25 mouse cellular contexts compared by ENCODE assay signal in genomic region chr5:122677983-122678382, GRCm38 (mm10). TPM values are rescaled to one million over a fixed set of nuclear protein-coding genes. Genes with fewer than 3 reads are reported as not detected.
DNase-seq lines count a peak whose midpoint lies in the region; TF ChIP-seq lines count a peak whose summit lies in the region.
"Had no signal": no experiment of that assay in that cellular context is flagged by ENCODE, and none has a peak within 500 bp of the region (broad histone marks: within the 10 kb centered on the region; RNA-seq: fewer than 3 reads in every experiment).

No protein-coding gene starts in this region.

- whole genome bisulfite sequencing in lung, adult 2 months: 83% methylated on average over 9 of the region's 9 CpGs

- H3K4me1 ChIP-seq in lung, adult 2 months (ENCODE audit: control insufficient read depth, insufficient read depth, low read length): peaks cover 4% of the 10 kb centered on the region
- H3K4me1 ChIP-seq: forebrain, embryonic 13.5 days; heart, embryonic 13.5 days; stomach, embryonic 15.5 days had no signal

- H3K36me3 ChIP-seq in splenic B cell, adult 2 months (ENCODE audit: control insufficient read depth, insufficient read depth, low read length, poor library complexity, severe bottlenecking): no peaks in the 10 kb centered on the region
- H3K36me3 ChIP-seq: heart, embryonic 13.5 days; neural tube, embryonic 12.5 days; stomach, embryonic 15.5 days had no signal

- DNase-seq in CD4-positive helper T cell, adult 2 months (ENCODE audit: low read depth, low spot score): peak; percentile 40
- DNase-seq in T-cell, adult 2 months (ENCODE audit: low spot score): peak; percentile 27
- peak; percentile 64 for DNase-seq in induced T-regulatory cell, adult 2 months (ENCODE audit: low read depth)
- peak; percentile 40 for DNase-seq in splenic B cell, adult 2 months (ENCODE audit: low read depth, low spot score)
- no peak for DNase-seq in frontal cortex, adult 2 months (ENCODE audit: extremely low spot score in 1 of 2, low spot score in 1 of 2)
- no peak for DNase-seq in lung, adult 2 months
- no peak for DNase-seq in kidney, adult 9 months
- DNase-seq: adrenal gland, postnatal 25 days; cerebellum, adult 11-12 months; cerebellum, postnatal 14 days; gastrocnemius, postnatal 25 days; heart, adult 2 months; heart, postnatal 10 days; kidney, adult 8-10 months; kidney, postnatal 10 days; layer of hippocampus, adult 9-11 months; liver; lung, embryonic 14.5 days; lung, postnatal 14 days; thymus, postnatal 25 days had no signal

- H3K27me3 ChIP-seq in splenic B cell, adult 2 months (ENCODE audit: control insufficient read depth, insufficient read depth, low read length, poor library complexity, severe bottlenecking): no peaks in the 10 kb centered on the region
- H3K27me3 ChIP-seq: forebrain, embryonic 13.5 days; heart, embryonic 13.5 days; neural tube, embryonic 12.5 days; Patski; stomach, embryonic 15.5 days had no signal

- no peak overlapping the region for H3K4me3 ChIP-seq in lung, adult 2 months (replicated peaks; ENCODE audit: extremely low read depth, low read depth, low read length)
- H3K4me3 ChIP-seq: forebrain, embryonic 13.5 days; heart, adult 2 months; heart, embryonic 13.5 days; neural tube, embryonic 12.5 days; stomach, embryonic 15.5 days had no signal

- TF ChIP-seq CTCF in lung, adult 2 months (IDR thresholded peaks at IDR 0.05; ENCODE audit: insufficient read depth, low read length): no peak

- TF ChIP-seq POLR2A in lung, adult 2 months (IDR thresholded peaks at IDR 0.05; ENCODE audit: borderline replicate concordance, extremely low read depth, low read depth, low read length): no peak

RNA-seq across cellular contexts. Expression of gene P2rx4, which starts 29.4 kb away (rescaled TPM):
- 21.3 and 21.5 TPM in 2 replicates for polyA plus RNA-seq in frontal cortex, adult 2 months (2012; rRNA removed)
- 87.8 and 112 TPM in 2 replicates for polyA plus RNA-seq in lung, adult 2 months (2012; rRNA removed)

RNA-seq across cellular contexts. Expression of gene P2rx7, which starts 34.3 kb away (rescaled TPM):
- polyA plus RNA-seq in frontal cortex, adult 2 months (2012; rRNA removed): 14.3 and 16.3 TPM in 2 replicates
- polyA plus RNA-seq in lung, adult 2 months (2012; rRNA removed): 36.5 and 53.2 TPM in 2 replicates

Comparison
In these comparisons a context has a peak if more than half of its experiments do, and no peak if none do; other contexts are left out.
1. DNase-seq: peak in CD4-positive helper T cell, adult 2 months (single experiment), T-cell, adult 2 months (single experiment), induced T-regulatory cell, adult 2 months (single experiment) and splenic B cell, adult 2 months (single experiment); none in frontal cortex, adult 2 months (0 of 2), lung, adult 2 months (single experiment) and kidney, adult 9 months (single experiment).